Mouse (Mus musculus): ENCODE results near the gene Carmil1. TPM values are rescaled to one million over a fixed set of nuclear protein-coding genes. Genes with fewer than 3 reads are reported as not detected.

The Carmil1 gene
- total RNA-seq, 2 experiments from 2014 or later, result 9.6 to 11.7 TPM

Other genes with a start within 250 kb of the Carmil1 start
- 5.8 TPM in 2 replicates for gene Cmah, start 46.6 kb upstream of the Carmil1 start, total RNA-seq (2015)
- 2.7 and 6.5 TPM in 2 replicates for gene Cmah, start 46.6 kb upstream of the Carmil1 start, total RNA-seq (2017)

Data from megakaryocyte, adult 5-6 weeks (primary cell).